Mouse (Mus musculus) MEL (cell line): ENCODE data around the gene Eef1g. TPM values are rescaled to one million over a fixed set of nuclear protein-coding genes. Genes with fewer than 3 reads are reported as not detected.

Experiments
- DNase-seq: peaks from one replicate; pipeline ENCODE4 v3.0.0; 2011; ENCODE audit warnings: low read depth, low spot score
- H3K27ac ChIP-seq: 2 replicates; pipeline ENCODE4 v1.5.1; 2012; ENCODE audit warnings: low read depth, mild to moderate bottlenecking, control low read depth, low read length, moderate library complexity; ENCODE audit not compliant: control insufficient read depth
- H3K27me3 ChIP-seq, 2 experiments: fragments of 150-350 bp in 1 of 2; sonication (generic) in 1 of 2; 2 replicates each; pipeline ENCODE4 v1.6.1; 2012; ENCODE audit warnings: low read length in 2 of 2, mild to moderate bottlenecking in 2 of 2, improper control_type of control experiment in 1 of 2, moderate library complexity in 1 of 2; ENCODE audit not compliant: insufficient read depth in 2 of 2, control insufficient read depth in 1 of 2
- H3K36me3 ChIP-seq, 2 experiments: 2 replicates each; pipeline ENCODE4 v1.6.1; 2012 to 2014; ENCODE audit warnings: low read length in 2 of 2, improper control_type of control experiment in 1 of 2, inconsistent platforms in 1 of 2, mild to moderate bottlenecking in 1 of 2; ENCODE audit not compliant: insufficient read depth in 2 of 2, control insufficient read depth in 1 of 2
- H3K4me1 ChIP-seq, 2 experiments: fragments of 150-350 bp in 1 of 2; sonication (generic) in 1 of 2; 2 replicates each; pipeline ENCODE4 v1.6.1; 2012; ENCODE audit warnings: low read length in 2 of 2, improper control_type of control experiment in 1 of 2, mild to moderate bottlenecking in 1 of 2; ENCODE audit not compliant: insufficient read depth in 2 of 2, control insufficient read depth in 1 of 2
- H3K4me3 ChIP-seq, 2 experiments: fragments of 150-350 bp in 1 of 2; sonication (generic) in 1 of 2; 2 replicates each; pipeline ENCODE4 v1.5.1; 2012; ENCODE audit warnings: low read depth in 2 of 2, low read length in 2 of 2, mild to moderate bottlenecking in 2 of 2, moderate library complexity in 2 of 2, control low read depth in 1 of 2, improper control_type of control experiment in 1 of 2; ENCODE audit not compliant: control insufficient read depth in 1 of 2, insufficient read depth in 1 of 2
- H3K79me2 ChIP-seq: 2 replicates; pipeline ENCODE4 v1.6.1; 2012; ENCODE audit warnings: mild to moderate bottlenecking, low read length, moderate library complexity; ENCODE audit not compliant: control insufficient read depth, poor library complexity, insufficient read depth
- H3K9ac ChIP-seq: 2 replicates; pipeline ENCODE4 v1.6.1; 2012; ENCODE audit warnings: low read depth, mild to moderate bottlenecking, control low read depth, low read length, moderate library complexity; ENCODE audit not compliant: control insufficient read depth, poor library complexity, severe bottlenecking
- H3K9me3 ChIP-seq: fragments of 150-350 bp; sonication (generic); replicated peaks from 2 replicates; pipeline ENCODE4 v1.6.1; 2012; ENCODE audit warnings: mild to moderate bottlenecking, low read length, improper control_type of control experiment, moderate library complexity; ENCODE audit not compliant: insufficient read depth
- CHD1 ChIP-seq: IDR thresholded peaks from 2 replicates; pipeline ENCODE4 v1.6.1; 2012; ENCODE audit warnings: low read depth, mild to moderate bottlenecking, inconsistent platforms, low read length, improper control_type of control experiment
- CHD2 ChIP-seq: IDR thresholded peaks from 2 replicates; pipeline ENCODE4 v1.6.1; 2011; ENCODE audit warnings: low read length, improper control_type of control experiment
- E2F4 ChIP-seq: IDR thresholded peaks from 2 replicates; pipeline ENCODE4 v1.6.1; 2011; ENCODE audit warnings: low read depth, low read length, improper control_type of control experiment, borderline replicate concordance
- ETS1 ChIP-seq: IDR thresholded peaks from 2 replicates; pipeline ENCODE4 v1.6.1; 2012; ENCODE audit warnings: low read depth, mild to moderate bottlenecking, inconsistent platforms, low read length, improper control_type of control experiment, moderate library complexity
- GABPA ChIP-seq: IDR thresholded peaks from 2 replicates; pipeline ENCODE4 v1.6.1; 2012; ENCODE audit warnings: low read depth, mild to moderate bottlenecking, inconsistent platforms, low read length, improper control_type of control experiment, moderate library complexity
- HCFC1 ChIP-seq: IDR thresholded peaks from 2 replicates; pipeline ENCODE4 v1.6.1; 2012; ENCODE audit warnings: low read depth, mild to moderate bottlenecking, inconsistent platforms, low read length, improper control_type of control experiment, moderate library complexity
- MAZ ChIP-seq: IDR thresholded peaks from 2 replicates; pipeline ENCODE4 v1.6.1; 2012; ENCODE audit warnings: low read depth, mild to moderate bottlenecking, inconsistent platforms, low read length, improper control_type of control experiment
- MXI1 ChIP-seq: IDR thresholded peaks from 2 replicates; pipeline ENCODE4 v1.6.1; 2011; ENCODE audit warnings: mild to moderate bottlenecking, low read depth, low read length, improper control_type of control experiment
- NELFE ChIP-seq: IDR thresholded peaks from 2 replicates; pipeline ENCODE4 v1.6.1; 2011; ENCODE audit warnings: low read depth, low read length, improper control_type of control experiment
- POLR2A ChIP-seq, 2 experiments: IDR thresholded peaks; 2 replicates each; pipeline ENCODE4 v1.6.1; 2011 to 2012; ENCODE audit warnings: low read length in 2 of 2, mild to moderate bottlenecking in 2 of 2, control low read depth in 1 of 2, improper control_type of control experiment in 1 of 2, low read depth in 1 of 2, moderate library complexity in 1 of 2; ENCODE audit not compliant: control insufficient read depth in 1 of 2, insufficient read depth in 1 of 2, poor library complexity in 1 of 2
- POLR2AphosphoS2 ChIP-seq: IDR thresholded peaks from 2 replicates; pipeline ENCODE4 v1.6.1; 2011; ENCODE audit warnings: low read length, improper control_type of control experiment
- SIN3A ChIP-seq: IDR thresholded peaks from 2 replicates; pipeline ENCODE4 v1.6.1; 2012; ENCODE audit warnings: low read length, improper control_type of control experiment, inconsistent platforms
- SMC3 ChIP-seq: IDR thresholded peaks from 2 replicates; pipeline ENCODE4 v1.6.1; 2011; ENCODE audit warnings: low read depth, low read length, improper control_type of control experiment
- TCF12 ChIP-seq: IDR thresholded peaks from 2 replicates; pipeline ENCODE4 v1.6.1; 2014; ENCODE audit warnings: low read depth, mild to moderate bottlenecking, inconsistent platforms, low read length, improper control_type of control experiment, moderate library complexity
- UBTF ChIP-seq: IDR thresholded peaks from 2 replicates; pipeline ENCODE4 v1.6.1; 2012; ENCODE audit warnings: low read depth, mild to moderate bottlenecking, inconsistent platforms, low read length, improper control_type of control experiment, moderate library complexity, borderline replicate concordance; ENCODE audit not compliant: insufficient read depth
- USF2 ChIP-seq, 2 experiments: IDR thresholded peaks; 2 replicates each; pipeline ENCODE4 v1.6.1; 2011 to 2012; ENCODE audit warnings: improper control_type of control experiment in 2 of 2, low read length in 2 of 2, borderline replicate concordance in 1 of 2, inconsistent platforms in 1 of 2, low read depth in 1 of 2, mild to moderate bottlenecking in 1 of 2; ENCODE audit not compliant: insufficient read depth in 1 of 2
- ZC3H11A ChIP-seq: IDR thresholded peaks from 2 replicates; pipeline ENCODE4 v1.6.1; 2012; ENCODE audit warnings: low read depth, mild to moderate bottlenecking, inconsistent platforms, low read length, improper control_type of control experiment
- ZNF384 ChIP-seq: IDR thresholded peaks from 2 replicates; pipeline ENCODE4 v1.6.1; 2012; ENCODE audit warnings: low read depth, mild to moderate bottlenecking, inconsistent platforms, low read length, improper control_type of control experiment
- polyA plus RNA-seq, 2 experiments: library from polyadenylated mRNA; stranded (reverse) in 1 of 2; unstranded in 1 of 2; fragments of >175 nt in 1 of 2; fragments of >200 nt in 1 of 2; gene quantifications; 2 replicates each; pipeline versions ENCODE4 v1.2.1 to v1.2.4; 2012; ENCODE audit warnings: low replicate concordance in 2 of 2, low read depth in 1 of 2; ENCODE audit not compliant: insufficient read length in 2 of 2, insufficient read depth in 1 of 2, missing spikeins in 1 of 2
- total RNA-seq: library from RNA; depleted of rRNA; stranded (reverse); fragments of 300-350 nt; gene quantifications from 2 replicates; pipeline ENCODE4 v1.2.3, GENCODE M21; 2012

Gene Eef1g
- total and polyA plus RNA-seq, 3 experiments, result 1,362 to 1,817 (median 1,691) TPM

DNA sequence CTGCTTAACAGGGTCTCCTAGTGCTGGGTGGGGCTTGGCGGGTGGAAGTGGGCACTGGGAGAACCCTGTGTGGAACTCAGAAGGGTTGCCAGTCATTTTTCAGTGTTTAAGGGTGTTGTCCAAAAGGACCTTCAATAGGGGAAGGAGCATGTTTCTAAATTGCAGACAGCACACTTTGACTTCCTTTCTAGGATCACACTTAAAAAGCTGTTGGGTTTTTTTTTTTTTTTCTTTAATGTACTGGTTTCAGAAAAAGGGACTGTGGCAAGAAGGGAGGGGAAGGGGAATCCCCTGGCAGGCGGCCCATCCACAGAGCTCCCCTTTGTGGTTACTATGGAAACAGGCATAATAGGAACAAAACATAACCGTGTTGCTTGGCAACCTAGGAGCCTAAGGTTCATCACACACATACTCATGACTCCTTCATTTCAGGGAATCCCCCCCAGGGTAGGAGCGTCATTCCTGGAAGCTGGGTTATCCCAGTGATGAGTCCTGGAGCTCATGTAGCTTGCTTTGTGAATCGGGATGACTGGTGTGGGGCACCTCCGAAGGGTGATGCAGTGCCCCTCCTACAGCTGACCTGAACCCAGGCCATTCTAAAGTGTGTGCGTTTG is 17.5 kb downstream of the Eef1g start:
- H3K9ac ChIP-seq, result no peak overlapping the region; the same call in 1 of the 2 replicates
- DNase-seq, result peak; percentile 74
- H3K4me3 ChIP-seq, result no peak overlapping the region
- no peaks in the 10 kb centered on the region for H3K27me3 ChIP-seq
- H3K9me3 ChIP-seq, result no peaks in the 10 kb centered on the region
- no peaks in the 10 kb centered on the region for H3K79me2 ChIP-seq
- TF ChIP-seq ZNF384, result peak; percentile 84
- no peak for TF ChIP-seq CHD2
- peak; percentile 35; the same call in 1 of the 2 replicates for TF ChIP-seq SIN3A
- TF ChIP-seq CHD1, result no peak
- no peak for TF ChIP-seq ZC3H11A
- no peak for TF ChIP-seq NELFE
- H3K36me3 ChIP-seq, result peaks cover 0 to 47% of the 10 kb centered on the region in 2 experiments; a peak in 2 of 4 replicates
- no peak overlapping the region for H3K27ac ChIP-seq
- H3K4me1 ChIP-seq, result peaks cover 18 to 44% of the 10 kb centered on the region in 2 experiments

DNA sequence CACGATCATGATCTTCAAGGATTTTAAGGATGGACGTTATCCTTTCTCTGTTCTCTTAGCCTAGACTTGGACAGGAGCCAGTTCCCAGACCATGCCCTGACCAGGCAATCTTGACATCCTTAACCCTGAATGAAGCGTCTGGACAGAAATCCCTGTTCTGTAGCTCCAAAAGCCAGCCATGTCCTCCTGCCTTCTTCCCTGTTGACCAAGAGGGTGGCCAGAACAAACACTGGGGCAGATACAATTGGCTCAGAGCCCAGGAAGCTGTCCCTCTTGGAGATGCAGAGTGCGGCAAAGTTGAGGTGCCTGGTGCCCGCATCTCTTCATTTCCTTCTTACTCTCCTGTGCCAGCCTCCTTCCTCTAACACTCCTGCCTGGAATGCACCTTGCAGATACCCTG is 19.1 kb downstream of the Eef1g start:
- Histone ChIP-seq H3K9me3 (no peaks in the 10 kb centered on the region), H3K27ac (no peak overlapping the region), H3K79me2 (no peaks in the 10 kb centered on the region), H3K36me3 (peaks cover 0 to 35% of the 10 kb centered on the region in 2 experiments; a peak in 2 of 4 replicates), H3K9ac (no peak overlapping the region), H3K27me3 (no peaks in the 10 kb centered on the region; a peak in 1 of 4 replicates), H3K4me3 (no peak overlapping the region), H3K4me1 (peaks cover 19 to 42% of the 10 kb centered on the region in 2 experiments)
- TF ChIP-seq E2F4, result no peak
- DNase-seq, result no peak

GRCm38 (mm10) chr19:8987816-8988215 is 21.0 kb downstream of the Eef1g start:
- DNase-seq, result no peak
- TF ChIP-seq ETS1 (no peak), POLR2AphosphoS2 (no peak), MAZ (no peak), UBTF (no peak), TCF12 (no peak), E2F4 (no peak), USF2 (IDR thresholded peaks at IDR 0.05; ENCODE audit: borderline replicate concordance in 1 of 2, insufficient read depth in 1 of 2, low read depth in 1 of 2, low read length in 2 of 2) (no peak), SMC3 (no peak), HCFC1 (no peak), MXI1 (no peak), POLR2A (IDR thresholded peaks at IDR 0.05; ENCODE audit: control insufficient read depth in 1 of 2, insufficient read depth in 1 of 2, low read depth in 1 of 2, low read length in 2 of 2, poor library complexity in 1 of 2) (no peak), GABPA (no peak)
- peaks cover 8 to 30% of the 10 kb centered on the region in 2 experiments for H3K4me1 ChIP-seq
- no peaks in the 10 kb centered on the region for H3K9me3 ChIP-seq
- no peaks in the 10 kb centered on the region for H3K79me2 ChIP-seq
- H3K27ac ChIP-seq, result no peak overlapping the region
- no peak overlapping the region for H3K9ac ChIP-seq
- peaks cover 0 to 18% of the 10 kb centered on the region in 2 experiments; a peak in 2 of 4 replicates for H3K36me3 ChIP-seq
- no peaks in the 10 kb centered on the region; a peak in 1 of 4 replicates for H3K27me3 ChIP-seq
- H3K4me3 ChIP-seq, result no peak overlapping the region
